Mouse (Mus musculus) cerebellum, adult 8-10 months (tissue): ENCODE data around the gene Ccpg1os.

Experiments used
- DNase-seq: peaks from one replicate; pipeline ENCODE4 v3.0.0; 2022

Gene Ccpg1os

GRCm38 (mm10) chr9:72975242-72975641, 9.9 kb downstream of the Ccpg1os start:
- no peak for DNase-seq

GRCm38 (mm10) chr9:72974734-72975133, 10.4 kb downstream of the Ccpg1os start:
- DNase-seq = no peak

- no peak for DNase-seq
These were observed 12.2 kb downstream of the Ccpg1os start for GRCm38 (mm10) chr9:72972984-72973383.

- no peak for DNase-seq
These were observed 12.7 kb downstream of the Ccpg1os start for GRCm38 (mm10) chr9:72972435-72972834.

GRCm38 (mm10) chr9:72969874-72970273, 15.3 kb downstream of the Ccpg1os start:
- DNase-seq = no peak

- peak; percentile 54 for DNase-seq
These were observed 16.7 kb downstream of the Ccpg1os start for GRCm38 (mm10) chr9:72968349-72969061.

- no peak for DNase-seq
These were observed 23.2 kb downstream of the Ccpg1os start for GRCm38 (mm10) chr9:72961959-72962358.

- no peak for DNase-seq
These were observed 23.8 kb downstream of the Ccpg1os start for GRCm38 (mm10) chr9:72961346-72961745.

GRCm38 (mm10) chr9:72958521-72959450, 26.4 kb downstream of the Ccpg1os start, which contains the start of the genes Dyx1c1 and Gm44503:
Gene Dyx1c1, plus strand, starts transcription at chr9:72958785.
Gene Gm44503, plus strand, starts transcription at chr9:72958852.
- DNase-seq = peak; percentile 51

GRCm38 (mm10) chr9:72955546-72955945, 29.6 kb downstream of the Ccpg1os start:
- DNase-seq = peak; percentile 21

GRCm38 (mm10) chr9:72954746-72955145, 30.4 kb downstream of the Ccpg1os start:
- no peak for DNase-seq

GRCm38 (mm10) chr9:72949572-72949971, 35.6 kb downstream of the Ccpg1os start:
- no peak for DNase-seq

GRCm38 (mm10) chr9:72947010-72947409, 38.2 kb downstream of the Ccpg1os start:
- no peak for DNase-seq

GRCm38 (mm10) chr9:72944286-72944685, 40.9 kb downstream of the Ccpg1os start:
- DNase-seq = no peak

- DNase-seq = no peak
These were observed 41.8 kb downstream of the Ccpg1os start for GRCm38 (mm10) chr9:72943424-72943823.

GRCm38 (mm10) chr9:72936301-72936700, 48.9 kb downstream of the Ccpg1os start:
- no peak for DNase-seq

- DNase-seq = no peak
These were observed 49.9 kb downstream of the Ccpg1os start for GRCm38 (mm10) chr9:72935309-72935708.

- no peak for DNase-seq
These were observed 53.9 kb downstream of the Ccpg1os start for GRCm38 (mm10) chr9:72931166-72931790.
